Mouse (Mus musculus): Measurements from ENCODE around the gene Ppip5k2. TPM values are rescaled to one million over a fixed set of nuclear protein-coding genes. Genes with fewer than 3 reads are reported as not detected.

Ppip5k2 gene
- polyA plus RNA-seq (2012; rRNA removed): 1.6 and 4.6 TPM in 2 replicates

DNA sequence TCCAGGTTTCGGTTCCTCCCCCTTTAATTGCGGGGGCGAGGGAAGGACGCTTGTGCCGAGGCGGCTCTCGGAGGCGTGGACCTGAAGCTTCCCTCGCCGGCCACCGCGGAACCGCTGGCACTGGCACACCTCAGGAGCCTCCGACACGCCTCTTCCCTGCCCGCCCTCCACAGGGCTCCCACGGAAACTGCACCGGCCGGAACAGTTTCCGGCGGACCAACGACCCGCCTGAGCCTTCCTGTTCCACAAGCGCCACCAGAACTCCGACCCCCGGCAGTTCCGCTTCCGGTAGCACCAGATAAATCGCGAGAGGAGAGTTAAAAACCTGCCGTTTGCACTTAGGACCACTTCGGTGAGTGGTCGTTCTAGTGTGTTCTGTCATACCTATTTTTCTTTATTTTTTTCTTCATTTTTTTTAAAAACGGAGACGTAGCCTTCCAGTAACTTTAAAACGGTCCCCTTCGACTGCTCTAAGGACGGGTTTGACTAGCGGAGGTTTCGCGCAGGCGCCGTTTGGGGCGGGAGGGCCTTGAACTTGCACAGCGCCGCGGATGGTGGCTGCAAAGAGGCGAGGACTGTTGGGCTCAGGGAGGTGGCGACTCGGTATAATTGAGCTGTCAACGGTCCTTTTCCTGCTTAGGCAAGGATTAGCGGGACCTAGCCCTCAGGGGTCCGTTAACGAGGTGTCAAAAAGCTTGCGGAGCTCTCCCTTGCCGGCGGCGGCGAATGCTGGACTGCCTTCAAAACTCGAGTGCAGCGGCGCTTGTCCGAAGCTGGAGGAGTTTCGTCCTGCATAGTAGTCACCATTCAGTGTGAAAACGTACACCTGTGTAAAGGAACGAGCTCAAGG is at the start of gene Ppip5k2, which contains the start of gene Gin1:
Gene Ppip5k2 (minus strand): TSS at position 508 of the 850 bp plus-strand sequence.
Gene Gin1 (plus strand): TSS at position 269 of the 850 bp plus-strand sequence.
- Histone ChIP-seq H3K27ac (ENCODE audit: insufficient read depth, low read depth, low read length) (peak within 1 kb of the TSS; percentile 92), H3K4me3 (ENCODE audit: low read depth, low read length) (peak within 1 kb of the TSS; percentile 90), H3K36me3 (ENCODE audit: control insufficient read depth, insufficient read depth, low read length) (no peaks in the 10 kb centered on the region), H3K4me1 (ENCODE audit: control insufficient read depth, insufficient read depth, insufficient read length, low read length) (peaks cover 5% of the 10 kb centered on the region; the same call in 1 of the 2 replicates), H3K27me3 (ENCODE audit: control insufficient read depth, insufficient read depth, low read length) (no peaks in the 10 kb centered on the region)
- peak; percentile 77; the same call in 1 of the 2 replicates for TF ChIP-seq POLR2A (IDR thresholded peaks at IDR 0.05; ENCODE audit: low read depth, low read length)
- peak; percentile 47; the same call in 1 of the 2 replicates for TF ChIP-seq CTCF (IDR thresholded peaks at IDR 0.05; ENCODE audit: extremely low read depth, insufficient read length, insufficient replicate concordance, low read depth, low read length)
- under 1% methylated on average over 66 of the region's 66 CpGs for WGBS

GRCm38 (mm10) chr1:97809255-97809912 is 39.2 kb upstream of the Ppip5k2 start:
- H3K27me3 ChIP-seq (ENCODE audit: control insufficient read depth, insufficient read depth, low read length): no peaks in the 10 kb centered on the region
- H3K36me3 ChIP-seq (ENCODE audit: control insufficient read depth, insufficient read depth, low read length): no peaks in the 10 kb centered on the region
- TF ChIP-seq CTCF (IDR thresholded peaks at IDR 0.05; ENCODE audit: extremely low read depth, insufficient read length, insufficient replicate concordance, low read depth, low read length) (no peak), POLR2A (IDR thresholded peaks at IDR 0.05; ENCODE audit: low read depth, low read length) (no peak)
- no peak overlapping the region for H3K27ac ChIP-seq (ENCODE audit: insufficient read depth, low read depth, low read length)
- WGBS: 20% methylated on average over 2 of the region's 2 CpGs
- no peak overlapping the region for H3K4me3 ChIP-seq (ENCODE audit: low read depth, low read length)
- no peaks in the 10 kb centered on the region for H3K4me1 ChIP-seq (ENCODE audit: control insufficient read depth, insufficient read depth, insufficient read length, low read length)

GRCm38 (mm10) chr1:97804520-97804919 is 34.3 kb upstream of the Ppip5k2 start:
- H3K4me1 ChIP-seq (ENCODE audit: control insufficient read depth, insufficient read depth, insufficient read length, low read length): no peaks in the 10 kb centered on the region
- no peak for TF ChIP-seq CTCF (IDR thresholded peaks at IDR 0.05; ENCODE audit: extremely low read depth, insufficient read length, insufficient replicate concordance, low read depth, low read length)
- TF ChIP-seq POLR2A (IDR thresholded peaks at IDR 0.05; ENCODE audit: low read depth, low read length): no peak
- H3K27ac ChIP-seq (ENCODE audit: insufficient read depth, low read depth, low read length): no peak overlapping the region

DNA sequence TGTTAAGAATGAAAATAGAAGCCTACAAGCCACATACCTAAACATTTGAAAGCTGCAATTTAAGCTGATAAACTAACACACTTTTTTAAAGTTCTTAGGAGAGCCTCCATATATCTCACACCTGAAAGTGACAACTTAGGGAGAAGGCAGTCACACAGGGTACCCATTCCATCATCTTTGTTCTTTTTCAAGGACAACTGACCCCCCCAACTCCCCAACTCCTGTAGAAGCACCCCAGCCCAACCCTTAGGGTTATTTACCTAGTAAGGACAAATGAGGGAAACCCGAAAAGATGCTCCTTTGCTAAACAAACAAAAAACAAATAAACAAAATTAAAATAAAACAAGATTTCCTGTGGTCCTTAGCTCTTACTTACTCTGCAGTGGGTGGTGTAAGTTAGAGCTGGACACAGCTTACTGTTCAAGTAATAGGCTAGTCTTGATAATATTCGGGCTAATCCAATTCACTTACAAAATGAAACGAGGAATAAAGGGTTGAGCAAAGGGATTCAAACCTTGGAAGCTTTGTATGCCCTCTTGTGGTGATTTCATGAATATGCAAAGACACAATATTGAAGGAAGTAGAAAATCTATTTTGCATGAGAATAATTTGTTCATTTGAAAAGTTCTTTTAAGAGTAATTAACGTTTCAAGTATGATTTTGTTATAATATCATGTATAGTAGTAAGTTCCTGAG is 32.1 kb upstream of the Ppip5k2 start:
- WGBS: 18% methylated on average over 4 of the region's 4 CpGs
- H3K4me3 ChIP-seq (ENCODE audit: low read depth, low read length): no peak overlapping the region
- no peak for TF ChIP-seq CTCF (IDR thresholded peaks at IDR 0.05; ENCODE audit: extremely low read depth, insufficient read length, insufficient replicate concordance, low read depth, low read length)
- no peak for TF ChIP-seq POLR2A (IDR thresholded peaks at IDR 0.05; ENCODE audit: low read depth, low read length)

More at GRCm38 (mm10) chr1:97804520-97804919, 34.3 kb upstream of the Ppip5k2 start:
- Histone ChIP-seq H3K4me3 (ENCODE audit: low read depth, low read length) (no peak overlapping the region), H3K27me3 (ENCODE audit: control insufficient read depth, insufficient read depth, low read length) (no peaks in the 10 kb centered on the region), H3K36me3 (ENCODE audit: control insufficient read depth, insufficient read depth, low read length) (no peaks in the 10 kb centered on the region)

GRCm38 (mm10) chr1:97795936-97796335 is 25.7 kb upstream of the Ppip5k2 start:
- TF ChIP-seq POLR2A (IDR thresholded peaks at IDR 0.05; ENCODE audit: low read depth, low read length) (no peak), CTCF (IDR thresholded peaks at IDR 0.05; ENCODE audit: extremely low read depth, insufficient read length, insufficient replicate concordance, low read depth, low read length) (no peak)
- H3K27me3 ChIP-seq (ENCODE audit: control insufficient read depth, insufficient read depth, low read length): no peaks in the 10 kb centered on the region
- no peak overlapping the region for H3K27ac ChIP-seq (ENCODE audit: insufficient read depth, low read depth, low read length)
- H3K4me1 ChIP-seq (ENCODE audit: control insufficient read depth, insufficient read depth, insufficient read length, low read length): no peaks in the 10 kb centered on the region
- WGBS: 53% methylated on average over 9 of the region's 9 CpGs
- H3K36me3 ChIP-seq (ENCODE audit: control insufficient read depth, insufficient read depth, low read length): peaks cover 3% of the 10 kb centered on the region; the same call in 1 of the 2 replicates
- H3K4me3 ChIP-seq (ENCODE audit: low read depth, low read length): no peak overlapping the region

More for the DNA sequence above, 32.1 kb upstream of the Ppip5k2 start:
- no peaks in the 10 kb centered on the region for H3K4me1 ChIP-seq (ENCODE audit: control insufficient read depth, insufficient read depth, insufficient read length, low read length)
- no peak overlapping the region for H3K27ac ChIP-seq (ENCODE audit: insufficient read depth, low read depth, low read length)
- no peaks in the 10 kb centered on the region for H3K36me3 ChIP-seq (ENCODE audit: control insufficient read depth, insufficient read depth, low read length)
- no peaks in the 10 kb centered on the region for H3K27me3 ChIP-seq (ENCODE audit: control insufficient read depth, insufficient read depth, low read length)

- TF ChIP-seq POLR2A (IDR thresholded peaks at IDR 0.05; ENCODE audit: low read depth, low read length) (no peak), CTCF (IDR thresholded peaks at IDR 0.05; ENCODE audit: extremely low read depth, insufficient read length, insufficient replicate concordance, low read depth, low read length) (no peak)
- Histone ChIP-seq H3K27me3 (ENCODE audit: control insufficient read depth, insufficient read depth, low read length) (no peaks in the 10 kb centered on the region), H3K36me3 (ENCODE audit: control insufficient read depth, insufficient read depth, low read length) (peaks cover 3% of the 10 kb centered on the region; the same call in 1 of the 2 replicates)
These were observed 23.9 kb upstream of the Ppip5k2 start for GRCm38 (mm10) chr1:97794110-97794509.

More at GRCm38 (mm10) chr1:97794110-97794509, 23.9 kb upstream of the Ppip5k2 start:
- 82% methylated on average over 3 of the region's 3 CpGs for WGBS
- H3K27ac ChIP-seq (ENCODE audit: insufficient read depth, low read depth, low read length): no peak overlapping the region
- H3K4me1 ChIP-seq (ENCODE audit: control insufficient read depth, insufficient read depth, insufficient read length, low read length): no peaks in the 10 kb centered on the region
- H3K4me3 ChIP-seq (ENCODE audit: low read depth, low read length): no peak overlapping the region
